Mouse (Mus musculus): Measurements from ENCODE around the gene Pelo. TPM values are rescaled to one million over a fixed set of nuclear protein-coding genes. Genes with fewer than 3 reads are reported as not detected.
A peak's percentile ranks its signal among the peaks of the same experiment; 100 is the strongest.

The Pelo gene
- polyA plus RNA-seq, 1 experiment from 2014 or later = 3.7 TPM

DNA sequence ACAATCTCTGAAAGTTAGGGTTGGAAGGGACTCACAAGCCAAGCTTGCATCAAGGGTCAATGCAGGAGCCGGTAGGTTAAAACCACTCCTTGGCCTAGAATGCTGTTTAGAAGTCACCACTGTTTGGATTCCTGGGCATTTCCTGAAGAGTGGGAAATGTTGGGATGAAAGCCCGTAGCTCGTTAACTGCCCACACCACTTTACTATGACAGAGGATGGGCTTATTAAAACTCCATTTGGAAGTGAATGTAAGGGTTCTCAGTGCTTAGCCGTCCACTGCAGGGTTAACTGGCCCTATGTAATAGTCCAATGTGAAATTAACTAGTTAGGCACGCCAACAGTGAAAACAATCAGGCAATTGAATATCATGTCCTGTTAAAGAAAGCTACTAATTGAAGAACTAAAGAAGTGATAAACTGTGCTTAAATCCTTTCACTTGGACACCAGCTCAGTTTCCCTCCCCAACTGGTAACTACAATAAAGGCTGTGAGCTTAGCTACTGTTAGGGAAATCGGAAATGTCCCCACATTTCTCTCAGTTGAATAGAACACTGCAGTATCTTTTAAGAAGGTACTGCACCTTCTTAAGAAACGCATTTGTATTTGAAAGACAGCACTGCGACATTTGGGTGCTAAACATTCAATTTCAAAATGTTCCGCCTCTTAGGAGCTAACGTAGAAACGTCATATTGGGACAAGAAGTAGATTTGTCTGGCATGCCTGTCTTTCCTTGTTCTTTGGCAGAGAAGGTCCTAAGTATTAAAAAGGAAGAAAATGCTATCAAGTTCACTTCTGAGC is 10.6 kb upstream of the Pelo start:
- H3K27me3 ChIP-seq (ENCODE audit: control insufficient read depth, insufficient read depth, low read length) = no peaks in the 10 kb centered on the region
- H3K36me3 ChIP-seq (ENCODE audit: control insufficient read depth, insufficient read depth, low read length) = no peaks in the 10 kb centered on the region
- H3K27ac ChIP-seq (ENCODE audit: low read length) = peak overlapping the region; percentile 97
- no peak for ATAC-seq (ENCODE audit: insufficient read depth, low FRiP score)
- H3K9ac ChIP-seq (ENCODE audit: low read length) = peak overlapping the region; percentile 74
- peaks cover 12% of the 10 kb centered on the region for H3K4me1 ChIP-seq (ENCODE audit: control insufficient read depth, insufficient read depth, low read length)
- WGBS = 35% methylated on average over 11 of the region's 11 CpGs
- H3K4me2 ChIP-seq (ENCODE audit: low read depth, low read length) = peak overlapping the region; percentile 84
- H3K9me3 ChIP-seq (replicated peaks; ENCODE audit: control insufficient read depth, low read length) = no peaks in the 10 kb centered on the region
- peak overlapping the region; percentile 58 for H3K4me3 ChIP-seq (replicated peaks; ENCODE audit: low read length)

DNA sequence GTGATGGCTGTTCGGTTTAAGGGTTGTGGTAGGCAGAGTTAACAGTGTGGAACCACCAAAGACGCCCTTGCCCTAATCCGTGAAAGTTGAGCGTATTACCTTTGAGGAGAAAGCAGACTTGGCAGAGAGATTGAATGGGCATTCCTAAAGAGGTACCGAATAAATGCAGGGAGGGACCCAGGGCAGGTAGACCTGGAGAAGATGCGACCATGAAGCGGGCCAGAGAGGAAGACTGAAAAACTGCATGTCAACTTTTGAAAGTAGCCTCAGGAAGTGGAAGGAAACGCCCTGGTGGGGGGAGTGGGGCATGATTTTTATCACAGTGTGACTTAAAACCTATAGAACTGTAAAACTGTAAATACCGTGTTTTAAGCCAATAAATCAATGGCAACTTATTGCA is 9.4 kb upstream of the Pelo start:
- peak overlapping the region; percentile 84 for H3K4me2 ChIP-seq (ENCODE audit: low read depth, low read length)
- H3K27me3 ChIP-seq (ENCODE audit: control insufficient read depth, insufficient read depth, low read length) = no peaks in the 10 kb centered on the region
- no peak overlapping the region for H3K9ac ChIP-seq (ENCODE audit: low read length)
- WGBS = 75% methylated on average over 9 of the region's 9 CpGs
- no peaks in the 10 kb centered on the region for H3K9me3 ChIP-seq (replicated peaks; ENCODE audit: control insufficient read depth, low read length)
- peaks cover 15% of the 10 kb centered on the region for H3K4me1 ChIP-seq (ENCODE audit: control insufficient read depth, insufficient read depth, low read length)
- no peak for ATAC-seq (ENCODE audit: insufficient read depth, low FRiP score)
- no peak overlapping the region for H3K27ac ChIP-seq (ENCODE audit: low read length)
- no peaks in the 10 kb centered on the region for H3K36me3 ChIP-seq (ENCODE audit: control insufficient read depth, insufficient read depth, low read length)
- H3K4me3 ChIP-seq (replicated peaks; ENCODE audit: low read length) = peak overlapping the region; percentile 58

DNA sequence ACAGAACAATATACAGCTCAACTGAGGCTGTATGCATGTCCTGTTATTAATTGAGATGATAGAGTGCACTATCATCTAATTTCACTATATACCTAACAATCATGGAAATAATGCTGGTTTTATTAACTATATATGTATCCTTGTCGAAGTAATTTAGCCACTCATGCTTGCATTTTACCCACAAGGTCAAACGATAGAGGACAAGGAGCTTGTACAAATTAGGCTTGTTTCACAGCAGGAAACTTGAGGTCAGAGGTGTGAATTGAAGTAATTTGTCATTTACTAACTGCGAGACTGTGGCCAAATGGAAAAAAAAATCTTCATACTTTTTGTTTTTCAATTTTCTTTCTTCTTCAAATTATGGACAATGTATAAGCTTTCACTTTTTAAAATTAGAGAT is 8.2 kb upstream of the Pelo start:
- Histone ChIP-seq H3K9me3 (replicated peaks; ENCODE audit: control insufficient read depth, low read length) (no peaks in the 10 kb centered on the region), H3K27me3 (ENCODE audit: control insufficient read depth, insufficient read depth, low read length) (no peaks in the 10 kb centered on the region), H3K36me3 (ENCODE audit: control insufficient read depth, insufficient read depth, low read length) (no peaks in the 10 kb centered on the region), H3K4me1 (ENCODE audit: control insufficient read depth, insufficient read depth, low read length) (peaks cover 15% of the 10 kb centered on the region), H3K27ac (ENCODE audit: low read length) (no peak overlapping the region), H3K4me2 (ENCODE audit: low read depth, low read length) (no peak overlapping the region), H3K4me3 (replicated peaks; ENCODE audit: low read length) (no peak overlapping the region), H3K9ac (ENCODE audit: low read length) (no peak overlapping the region)
- ATAC-seq (ENCODE audit: insufficient read depth, low FRiP score) = no peak
- WGBS = 63% methylated on average over 3 of the region's 3 CpGs

DNA sequence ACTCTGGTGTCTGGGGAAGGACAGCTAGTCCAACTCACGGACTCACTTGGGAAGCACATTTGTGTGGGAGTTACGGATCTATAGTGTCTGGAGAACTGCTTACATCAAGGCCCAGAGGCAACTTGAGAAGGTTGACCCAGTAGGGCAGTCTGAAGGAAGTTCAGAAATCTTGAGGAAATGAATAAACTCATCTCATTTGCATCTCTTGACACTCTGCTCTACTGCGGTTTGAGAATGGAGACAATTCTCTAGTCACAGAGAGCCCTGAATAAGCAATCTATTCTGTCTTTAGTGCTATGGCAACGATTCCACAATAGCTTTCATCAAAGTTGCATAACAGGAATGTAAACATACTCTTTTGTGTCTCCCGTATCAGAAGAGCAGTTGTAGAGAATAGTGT is 7.0 kb upstream of the Pelo start:
- no peaks in the 10 kb centered on the region for H3K27me3 ChIP-seq (ENCODE audit: control insufficient read depth, insufficient read depth, low read length)
- no peaks in the 10 kb centered on the region for H3K36me3 ChIP-seq (ENCODE audit: control insufficient read depth, insufficient read depth, low read length)
- ATAC-seq (ENCODE audit: insufficient read depth, low FRiP score) = no peak
- H3K4me1 ChIP-seq (ENCODE audit: control insufficient read depth, insufficient read depth, low read length) = peaks cover 11% of the 10 kb centered on the region
- H3K9me3 ChIP-seq (replicated peaks; ENCODE audit: control insufficient read depth, low read length) = no peaks in the 10 kb centered on the region
- H3K4me2 ChIP-seq (ENCODE audit: low read depth, low read length) = peak overlapping the region; percentile 5; the same call in 1 of the 2 replicates
- no peak overlapping the region for H3K27ac ChIP-seq (ENCODE audit: low read length)
- H3K9ac ChIP-seq (ENCODE audit: low read length) = no peak overlapping the region
- no peak overlapping the region for H3K4me3 ChIP-seq (replicated peaks; ENCODE audit: low read length)
- WGBS = 57% methylated on average over 5 of the region's 5 CpGs

DNA sequence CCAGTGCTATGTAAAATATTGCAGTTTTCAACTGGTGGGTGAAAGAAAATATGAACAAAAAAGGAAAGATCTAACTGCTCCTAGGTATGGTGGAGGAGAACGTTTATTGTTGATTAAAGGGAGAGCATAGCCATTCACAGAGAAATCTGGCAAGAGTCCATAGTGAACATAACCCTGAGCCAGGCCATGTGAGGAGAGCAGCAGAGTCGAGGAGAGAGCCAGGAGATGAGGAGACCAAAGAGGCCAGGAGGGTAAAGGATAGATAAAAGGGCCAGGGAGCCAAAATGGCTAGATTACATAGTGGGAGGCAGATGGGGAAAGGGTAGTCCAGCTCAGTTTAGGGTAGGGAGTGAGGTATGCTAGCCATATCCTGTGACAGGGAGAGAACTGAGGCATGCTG is 6.2 kb upstream of the Pelo start:
- Histone ChIP-seq H3K9ac (ENCODE audit: low read length) (no peak overlapping the region), H3K27me3 (ENCODE audit: control insufficient read depth, insufficient read depth, low read length) (no peaks in the 10 kb centered on the region), H3K4me3 (replicated peaks; ENCODE audit: low read length) (no peak overlapping the region), H3K27ac (ENCODE audit: low read length) (no peak overlapping the region), H3K9me3 (replicated peaks; ENCODE audit: control insufficient read depth, low read length) (no peaks in the 10 kb centered on the region), H3K4me2 (ENCODE audit: low read depth, low read length) (no peak overlapping the region), H3K36me3 (ENCODE audit: control insufficient read depth, insufficient read depth, low read length) (no peaks in the 10 kb centered on the region), H3K4me1 (ENCODE audit: control insufficient read depth, insufficient read depth, low read length) (peaks cover 11% of the 10 kb centered on the region)
- 23% methylated on average over 2 of the region's 2 CpGs for WGBS
- no peak for ATAC-seq (ENCODE audit: insufficient read depth, low FRiP score)

DNA sequence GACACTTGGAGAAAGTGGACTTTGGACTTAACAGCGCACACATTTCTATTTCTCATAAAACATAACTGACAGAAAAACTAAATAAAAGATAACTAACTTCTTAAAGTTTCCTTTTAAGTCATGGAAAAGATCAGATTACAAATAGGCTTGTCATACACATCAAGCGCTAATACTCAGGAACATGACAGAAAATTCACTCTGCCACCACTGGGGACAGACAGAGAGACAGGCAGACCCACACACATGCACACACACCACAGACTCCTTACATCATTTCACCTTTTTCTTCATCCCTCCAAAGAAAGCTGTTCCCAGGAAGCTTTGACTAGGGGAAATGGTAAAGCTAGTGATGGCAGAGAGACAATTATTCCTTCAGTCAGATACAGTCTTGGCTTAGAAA is 5.4 kb upstream of the Pelo start:
- no peaks in the 10 kb centered on the region for H3K27me3 ChIP-seq (ENCODE audit: control insufficient read depth, insufficient read depth, low read length)
- no peaks in the 10 kb centered on the region for H3K36me3 ChIP-seq (ENCODE audit: control insufficient read depth, insufficient read depth, low read length)
- WGBS = 45% methylated on average over 2 of the region's 2 CpGs
- H3K9ac ChIP-seq (ENCODE audit: low read length) = no peak overlapping the region
- peaks cover 11% of the 10 kb centered on the region for H3K4me1 ChIP-seq (ENCODE audit: control insufficient read depth, insufficient read depth, low read length)
- no peak overlapping the region for H3K27ac ChIP-seq (ENCODE audit: low read length)
- H3K4me2 ChIP-seq (ENCODE audit: low read depth, low read length) = no peak overlapping the region
- H3K4me3 ChIP-seq (replicated peaks; ENCODE audit: low read length) = no peak overlapping the region
- no peaks in the 10 kb centered on the region for H3K9me3 ChIP-seq (replicated peaks; ENCODE audit: control insufficient read depth, low read length)
- no peak for ATAC-seq (ENCODE audit: insufficient read depth, low FRiP score)

DNA sequence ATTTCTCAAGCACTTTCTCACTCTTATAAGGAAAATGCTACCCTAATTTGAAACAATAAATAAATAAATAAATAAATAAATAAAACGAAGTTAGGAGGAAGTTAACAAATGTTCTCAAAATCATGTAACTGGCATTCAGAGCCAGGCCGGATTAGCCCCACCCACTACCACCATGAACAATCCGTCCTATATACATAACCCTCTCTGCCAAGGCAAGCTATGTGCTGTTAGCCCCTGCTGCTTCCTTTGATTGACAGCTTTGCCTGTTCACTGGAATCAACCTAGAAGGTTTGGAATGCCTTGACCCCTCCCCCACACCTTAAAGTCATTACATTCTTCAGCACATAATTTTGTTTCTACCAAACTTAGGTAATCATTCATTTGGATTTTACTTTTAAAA is 1.5 kb upstream of the Pelo start:
- 65% methylated on average over 3 of the region's 3 CpGs for WGBS
- Histone ChIP-seq H3K9ac (ENCODE audit: low read length) (no peak overlapping the region), H3K9me3 (replicated peaks; ENCODE audit: control insufficient read depth, low read length) (no peaks in the 10 kb centered on the region), H3K4me1 (ENCODE audit: control insufficient read depth, insufficient read depth, low read length) (peaks cover 32% of the 10 kb centered on the region), H3K27ac (ENCODE audit: low read length) (no peak overlapping the region), H3K4me2 (ENCODE audit: low read depth, low read length) (no peak overlapping the region), H3K4me3 (replicated peaks; ENCODE audit: low read length) (no peak overlapping the region), H3K27me3 (ENCODE audit: control insufficient read depth, insufficient read depth, low read length) (no peaks in the 10 kb centered on the region), H3K36me3 (ENCODE audit: control insufficient read depth, insufficient read depth, low read length) (peaks cover 11% of the 10 kb centered on the region; the same call in 1 of the 2 replicates)
- ATAC-seq (ENCODE audit: insufficient read depth, low FRiP score) = no peak

DNA sequence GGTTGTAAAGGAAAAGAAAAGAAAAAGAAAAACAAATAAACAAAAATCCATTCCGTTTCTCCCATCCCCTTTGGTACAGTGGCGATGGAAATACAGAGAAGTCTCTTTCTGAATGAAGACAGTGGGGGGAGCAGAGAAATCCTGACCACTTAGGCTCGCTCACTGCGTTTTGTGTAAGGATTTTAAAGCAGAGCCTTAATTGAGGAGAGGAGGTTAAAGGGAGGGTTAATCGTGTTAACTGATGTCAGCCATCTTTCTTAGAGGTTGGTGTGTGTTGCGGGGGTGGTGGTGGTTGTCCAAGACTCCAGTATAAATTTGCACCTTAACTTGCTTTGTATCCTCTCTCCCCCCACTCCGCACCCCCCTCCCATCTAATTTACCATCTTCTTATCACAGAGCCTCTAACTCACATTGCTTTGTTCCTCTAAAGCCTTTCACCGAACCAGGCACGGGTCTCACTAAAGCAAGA is 1.0 kb upstream of the Pelo start:
- no peak for ATAC-seq (ENCODE audit: insufficient read depth, low FRiP score)
- WGBS = 40% methylated on average over 9 of the region's 9 CpGs
- Histone ChIP-seq H3K4me3 (replicated peaks; ENCODE audit: low read length) (peak overlapping the region; percentile 68), H3K27ac (ENCODE audit: low read length) (peak overlapping the region; percentile 95), H3K4me1 (ENCODE audit: control insufficient read depth, insufficient read depth, low read length) (peaks cover 28% of the 10 kb centered on the region), H3K36me3 (ENCODE audit: control insufficient read depth, insufficient read depth, low read length) (peaks cover 13% of the 10 kb centered on the region; the same call in 1 of the 2 replicates), H3K9me3 (replicated peaks; ENCODE audit: control insufficient read depth, low read length) (no peaks in the 10 kb centered on the region), H3K9ac (ENCODE audit: low read length) (peak overlapping the region; percentile 94; the same call in 1 of the 2 replicates), H3K27me3 (ENCODE audit: control insufficient read depth, insufficient read depth, low read length) (no peaks in the 10 kb centered on the region), H3K4me2 (ENCODE audit: low read depth, low read length) (peak overlapping the region; percentile 98)

DNA sequence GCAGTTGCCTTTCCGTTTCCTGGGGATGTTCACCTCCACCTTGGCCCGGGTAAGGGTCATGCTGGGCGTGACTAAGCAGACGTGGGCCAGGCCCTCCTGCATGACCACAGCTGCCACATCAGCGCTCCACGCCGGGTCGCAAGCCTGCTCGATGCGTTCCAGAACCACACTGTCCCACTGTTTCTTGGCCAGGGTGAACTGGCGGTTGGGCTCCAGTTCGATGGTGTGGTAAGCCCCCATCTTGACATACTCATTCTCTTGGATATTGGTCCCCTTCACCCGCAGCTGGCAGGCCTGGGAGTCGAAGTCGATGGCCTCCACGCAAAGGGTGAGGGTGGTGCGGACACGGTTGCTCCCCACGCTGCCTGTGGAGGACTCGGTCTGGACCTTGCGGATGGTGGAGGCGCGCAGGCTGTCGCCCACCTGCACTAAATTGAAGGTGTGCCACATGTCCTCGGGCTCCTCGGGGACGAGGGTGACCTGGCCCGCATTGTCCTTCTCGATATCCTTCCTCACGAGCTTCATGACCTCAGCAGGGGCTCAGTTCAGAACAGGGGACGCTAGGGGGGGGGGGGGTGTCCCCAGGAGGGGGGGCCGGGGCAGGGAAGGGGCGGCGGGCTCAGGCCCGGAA is 476 bp downstream of the Pelo start:
- 5% methylated on average over 32 of the region's 35 CpGs for WGBS
- Histone ChIP-seq H3K4me1 (ENCODE audit: control insufficient read depth, insufficient read depth, low read length) (peaks cover 22% of the 10 kb centered on the region), H3K36me3 (ENCODE audit: control insufficient read depth, insufficient read depth, low read length) (peaks cover 13% of the 10 kb centered on the region; the same call in 1 of the 2 replicates), H3K4me3 (replicated peaks; ENCODE audit: low read length) (peak overlapping the region; percentile 68), H3K27me3 (ENCODE audit: control insufficient read depth, insufficient read depth, low read length) (no peaks in the 10 kb centered on the region), H3K9me3 (replicated peaks; ENCODE audit: control insufficient read depth, low read length) (no peaks in the 10 kb centered on the region), H3K9ac (ENCODE audit: low read length) (peak overlapping the region; percentile 94), H3K27ac (ENCODE audit: low read length) (peak overlapping the region; percentile 95), H3K4me2 (ENCODE audit: low read depth, low read length) (peak overlapping the region; percentile 98)
- peak; percentile 33 for ATAC-seq (ENCODE audit: insufficient read depth, low FRiP score)
